Mouse (Mus musculus): ENCODE measurements at regions not wholly inside any gene's neighbourhood (a gene's known extent, or its start where the extent isn't known, plus 50 kb on each side); places are given as distances from the start of the nearest gene placed in this dataset.
"Not testable (repeated sequence)": the region's sequence is repeated elsewhere in the genome, so short reads cannot be mapped to it uniquely, and the experiment has no call there.

DNA sequence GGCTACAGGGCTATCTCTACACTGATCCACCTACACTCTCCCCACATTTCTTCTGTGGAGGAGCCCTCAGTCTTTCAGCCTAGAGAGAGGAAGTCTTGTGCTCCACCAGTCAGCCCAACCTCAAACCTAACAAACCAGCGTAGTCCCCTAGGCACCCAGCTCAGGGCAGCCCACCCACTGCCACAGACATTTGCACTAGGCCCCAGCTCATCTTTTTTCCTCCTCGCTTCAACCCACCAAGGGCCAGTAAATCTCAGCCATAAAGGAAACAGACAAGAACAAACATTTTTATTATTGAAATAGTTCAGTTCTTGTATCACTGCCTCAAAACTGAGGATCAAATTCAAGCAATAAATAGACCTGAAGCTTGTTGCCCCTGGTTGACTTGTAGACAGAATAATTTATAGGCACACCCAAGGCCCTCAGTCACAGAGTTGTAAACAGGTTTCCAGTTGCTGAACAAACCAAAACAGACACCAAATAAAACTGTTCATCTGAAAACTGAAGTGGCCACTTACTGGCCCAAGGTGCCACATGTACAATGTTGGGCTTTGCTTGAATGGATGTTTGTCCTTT lies 58.0 kb upstream of the Cdyl start:
- DNase-seq, result no peak

GRCm38 (mm10) chr13:35603080-35603479 lies 56.6 kb upstream of the Cdyl start:
- DNase-seq, result no peak

GRCm38 (mm10) chr13:35604061-35604460 lies 55.6 kb upstream of the Cdyl start:
- DNase-seq, result peak; percentile 47

GRCm38 (mm10) chr13:35604765-35605164 lies 54.9 kb upstream of the Cdyl start:
- no peak for DNase-seq

- DNase-seq, result not testable (repeated sequence)
These were observed 52.6 kb upstream of the Cdyl start for GRCm38 (mm10) chr13:35606857-35607561.

DNA sequence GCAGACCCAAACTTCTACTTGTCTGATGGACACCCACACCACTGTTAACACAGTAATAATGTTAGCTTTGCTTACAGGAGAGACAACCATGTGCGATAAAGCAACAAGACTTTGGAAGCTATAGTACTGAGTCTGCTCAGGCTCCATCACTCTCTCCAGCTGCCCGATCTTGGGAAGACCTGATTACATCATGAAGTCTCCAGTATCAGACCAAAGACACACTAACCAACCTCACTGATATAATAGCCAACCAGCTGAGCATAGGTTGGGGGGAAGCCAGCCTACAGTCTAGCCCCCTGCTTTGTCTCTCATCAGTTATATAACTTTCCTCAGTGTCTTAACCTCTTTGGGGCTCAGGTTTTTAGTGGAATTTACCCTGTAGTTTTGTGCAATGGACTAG lies 51.9 kb upstream of the Cdyl start:
- DNase-seq, result no peak
